Comparison of ENCODE assay signal across 22 mouse cellular contexts in the genomic region with DNA sequence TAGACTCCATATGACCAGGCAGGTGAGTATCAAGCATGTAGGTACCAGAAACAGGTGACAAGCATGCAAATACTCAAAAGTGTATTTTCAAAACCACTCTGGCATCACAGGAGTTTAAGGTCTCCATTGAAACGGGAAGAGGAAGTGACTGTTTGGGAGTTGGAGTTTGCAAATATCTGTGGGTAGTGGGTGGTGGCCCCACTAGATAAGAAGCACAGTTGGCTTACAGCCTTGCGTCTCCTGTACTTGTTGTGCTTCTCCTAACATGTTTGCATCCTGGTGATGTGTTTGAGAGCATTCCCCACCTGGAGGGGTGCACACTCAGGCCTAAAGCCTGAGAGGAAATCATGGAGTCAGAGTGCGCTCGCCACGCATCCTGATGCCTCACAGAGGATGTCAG. TPM values are rescaled to one million over a fixed set of nuclear protein-coding genes. Genes with fewer than 3 reads are reported as not detected.
DNase-seq lines count a peak whose midpoint lies in the region; ATAC-seq lines count a peak whose summit lies in the region.
"Had no signal": no experiment of that assay in that cellular context is flagged by ENCODE, and none has a peak within 500 bp of the region (broad histone marks: within the 10 kb centered on the region; RNA-seq: fewer than 3 reads in every experiment).

No protein-coding gene starts in this region.

- H3K27ac ChIP-seq in kidney, embryonic 15.5 days: 0 out of 2 replicates have a peak overlapping the region, but pooled peaks have one; percentile 13
- H3K27ac ChIP-seq in liver, embryonic 11.5 days (ENCODE audit: low read depth, low read length): 0 out of 2 replicates have a peak overlapping the region, but pooled peaks have one; percentile 32
- peak overlapping the region; percentile 25; the same call in 1 of the 2 replicates for H3K27ac ChIP-seq in liver, embryonic 13.5 days
- H3K27ac ChIP-seq in forebrain, embryonic 14.5 days (ENCODE audit: low read depth, low read length): no peak overlapping the region
- H3K27ac ChIP-seq: embryonic facial prominence, embryonic 13.5 days; forebrain, embryonic 12.5 days; heart, embryonic 15.5 days; hindbrain, embryonic 13.5 days; hindbrain, postnatal 0 days had no signal

- peaks cover 7% of the 10 kb centered on the region; the same call in 1 of the 2 replicates for H3K4me1 ChIP-seq in kidney, embryonic 15.5 days
- peaks cover 8% of the 10 kb centered on the region for H3K4me1 ChIP-seq in liver, embryonic 11.5 days (replicated peaks; ENCODE audit: control insufficient read depth, insufficient read depth, low read length)
- H3K4me1 ChIP-seq in liver, embryonic 13.5 days (replicated peaks): peaks cover 21% of the 10 kb centered on the region
- H3K4me1 ChIP-seq in forebrain, embryonic 14.5 days (ENCODE audit: control insufficient read depth, insufficient read depth, low read length): peaks cover 9% of the 10 kb centered on the region; the same call in 1 of the 2 replicates
- H3K4me1 ChIP-seq: forebrain, embryonic 12.5 days had no signal

- no peak for ATAC-seq in kidney, embryonic 15.5 days (replicated peaks; ENCODE audit: low FRiP score)
- ATAC-seq in liver, embryonic 11.5 days (replicated peaks; ENCODE audit: low FRiP score): no peak; the same call in 1 of the 2 replicates
- 0 out of 2 replicates have a peak, but pooled peaks have one; percentile 47 for ATAC-seq in liver, embryonic 13.5 days (ENCODE audit: low read depth)
- peak; percentile 50; the same call in 1 of the 2 replicates for ATAC-seq in megakaryocyte-erythroid progenitor cell, adult 5-6 weeks (replicated peaks; ENCODE audit: low FRiP score, low TSS enrichment, poor library complexity, severe bottlenecking)
- ATAC-seq in forebrain, embryonic 14.5 days: no peak
- ATAC-seq: forebrain, postnatal 0 days; hindbrain, postnatal 0 days had no signal

- DNase-seq in kidney, adult 8-10 months: no peak
- DNase-seq in liver, embryonic 11.5 days (ENCODE audit: low spot score): no peak
- DNase-seq in liver: no peak
- DNase-seq in liver, embryonic 13.5 days: no peak
- no peak for DNase-seq in forebrain, embryonic 14.5 days (ENCODE audit: low spot score)
- no peak for DNase-seq in layer of hippocampus, adult 11-12 months (ENCODE audit: low spot score)
- DNase-seq: adrenal gland, adult 8-10 months; cerebellum, adult 11 months; cerebellum, adult 8-10 months; cerebellum, postnatal 14 days; forebrain, postnatal 0 days; gastrocnemius, postnatal 36 days; heart, adult 18-20 months; heart, postnatal 14 days had no signal

- H3K27me3 ChIP-seq in kidney, embryonic 15.5 days: no peaks in the 10 kb centered on the region
- no peaks in the 10 kb centered on the region for H3K27me3 ChIP-seq in liver, embryonic 11.5 days (replicated peaks; ENCODE audit: control insufficient read depth, insufficient read depth, low read length)
- H3K27me3 ChIP-seq in liver, embryonic 13.5 days: no peaks in the 10 kb centered on the region
- no peaks in the 10 kb centered on the region for H3K27me3 ChIP-seq in forebrain, embryonic 14.5 days (replicated peaks; ENCODE audit: control insufficient read depth, insufficient read depth, low read length)
- H3K27me3 ChIP-seq: embryonic facial prominence, embryonic 13.5 days; forebrain, embryonic 12.5 days; heart, embryonic 15.5 days; hindbrain, embryonic 13.5 days had no signal

- 80% methylated on average over 5 of the region's 5 CpGs for WGBS in kidney, embryonic 15.5 days
- WGBS in liver, embryonic 11.5 days: 48% methylated on average over 5 of the region's 5 CpGs
- WGBS in liver, embryonic 13.5 days (ENCODE audit: insufficient replicate concordance): 35% methylated on average over 5 of the region's 5 CpGs
- WGBS in forebrain, embryonic 14.5 days: 92% methylated on average over 5 of the region's 5 CpGs

- no peaks in the 10 kb centered on the region for H3K36me3 ChIP-seq in kidney, embryonic 15.5 days
- no peaks in the 10 kb centered on the region for H3K36me3 ChIP-seq in liver, embryonic 11.5 days (ENCODE audit: control insufficient read depth, insufficient read depth, low read length)
- no peaks in the 10 kb centered on the region for H3K36me3 ChIP-seq in liver, embryonic 13.5 days
- no peaks in the 10 kb centered on the region for H3K36me3 ChIP-seq in forebrain, embryonic 14.5 days (ENCODE audit: control insufficient read depth, insufficient read depth, low read length)
- H3K36me3 ChIP-seq: embryonic facial prominence, embryonic 13.5 days; forebrain, embryonic 12.5 days; heart, embryonic 15.5 days; hindbrain, embryonic 13.5 days had no signal

- no peaks in the 10 kb centered on the region for H3K9me3 ChIP-seq in kidney, embryonic 15.5 days (replicated peaks)
- H3K9me3 ChIP-seq in liver, embryonic 11.5 days (ENCODE audit: control insufficient read depth, low read length): no peaks in the 10 kb centered on the region; the same call in 1 of the 2 replicates
- H3K9me3 ChIP-seq in liver, embryonic 13.5 days (replicated peaks): no peaks in the 10 kb centered on the region
- no peaks in the 10 kb centered on the region for H3K9me3 ChIP-seq in forebrain, embryonic 14.5 days (replicated peaks; ENCODE audit: control insufficient read depth, low read length)
- H3K9me3 ChIP-seq: embryonic facial prominence, embryonic 13.5 days; forebrain, embryonic 12.5 days; heart, embryonic 15.5 days; hindbrain, embryonic 13.5 days had no signal

- H3K4me2 ChIP-seq in kidney, embryonic 15.5 days: no peak overlapping the region
- H3K4me2 ChIP-seq in liver, embryonic 11.5 days: 0 out of 2 replicates have a peak overlapping the region, but pooled peaks have one; percentile 1
- no peak overlapping the region for H3K4me2 ChIP-seq in liver, embryonic 13.5 days
- no peak overlapping the region for H3K4me2 ChIP-seq in forebrain, embryonic 14.5 days (ENCODE audit: low read length)
- H3K4me2 ChIP-seq: embryonic facial prominence, embryonic 13.5 days; forebrain, embryonic 12.5 days; heart, embryonic 11.5 days; heart, embryonic 15.5 days; hindbrain, embryonic 13.5 days had no signal

- H3K4me3 ChIP-seq in kidney, embryonic 15.5 days (replicated peaks): no peak overlapping the region
- no peak overlapping the region for H3K4me3 ChIP-seq in liver, embryonic 11.5 days (ENCODE audit: low read depth, low read length)
- no peak overlapping the region for H3K4me3 ChIP-seq in liver, embryonic 13.5 days (replicated peaks)
- no peak overlapping the region for H3K4me3 ChIP-seq in forebrain, embryonic 14.5 days (ENCODE audit: low read depth, low read length)
- H3K4me3 ChIP-seq: embryonic facial prominence, embryonic 13.5 days; forebrain, embryonic 12.5 days; heart, embryonic 15.5 days; hindbrain, embryonic 13.5 days had no signal

- no peak overlapping the region for H3K9ac ChIP-seq in kidney, embryonic 15.5 days
- no peak overlapping the region for H3K9ac ChIP-seq in liver, embryonic 11.5 days (ENCODE audit: low read depth, low read length)
- no peak overlapping the region for H3K9ac ChIP-seq in liver, embryonic 13.5 days
- H3K9ac ChIP-seq in forebrain, embryonic 14.5 days (ENCODE audit: low read length): no peak overlapping the region
- H3K9ac ChIP-seq: embryonic facial prominence, embryonic 13.5 days; forebrain, embryonic 12.5 days; forebrain, postnatal 0 days; heart, embryonic 15.5 days; hindbrain, embryonic 13.5 days had no signal

RNA-seq across cellular contexts. Expression of a gene that starts 49.9 kb away (rescaled TPM):
- polyA plus RNA-seq in kidney, embryonic 15.5 days (2015; fragmentation: Nextera tagmentation; extraction: Ambion mirVana): 23.6 and 25.4 TPM in 2 replicates
- 42.8 and 47.2 TPM in 2 replicates for polyA plus RNA-seq in liver, embryonic 11.5 days (2014; fragmentation: Nextera tagmentation; extraction: Ambion mirVana)
- polyA plus RNA-seq in liver, embryonic 13.5 days (2015; fragmentation: Nextera tagmentation; extraction: Ambion mirVana): 56.7 and 61.3 TPM in 2 replicates
- 11.0 and 16.7 TPM in 2 replicates for total RNA-seq in megakaryocyte-erythroid progenitor cell, adult 5-6 weeks (2014; fragmentation: Nextera tagmentation)
- total RNA-seq in megakaryocyte-erythroid progenitor cell, adult 5-6 weeks (2017): 23.5 and 47.3 TPM in 2 replicates
- polyA plus RNA-seq in forebrain, embryonic 14.5 days (2014; fragmentation: Nextera tagmentation; extraction: Ambion mirVana): 125 and 139 TPM in 2 replicates

Comparison
In these comparisons a context has a peak if more than half of its experiments do, and no peak if none do; other contexts are left out.
1. ATAC-seq: peak in liver, embryonic 13.5 days (single experiment) and megakaryocyte-erythroid progenitor cell, adult 5-6 weeks (single experiment); none in kidney, embryonic 15.5 days (single experiment), liver, embryonic 11.5 days (single experiment) and forebrain, embryonic 14.5 days (single experiment).